ENCODE assay signal across 28 mouse cellular contexts in the genomic region with DNA sequence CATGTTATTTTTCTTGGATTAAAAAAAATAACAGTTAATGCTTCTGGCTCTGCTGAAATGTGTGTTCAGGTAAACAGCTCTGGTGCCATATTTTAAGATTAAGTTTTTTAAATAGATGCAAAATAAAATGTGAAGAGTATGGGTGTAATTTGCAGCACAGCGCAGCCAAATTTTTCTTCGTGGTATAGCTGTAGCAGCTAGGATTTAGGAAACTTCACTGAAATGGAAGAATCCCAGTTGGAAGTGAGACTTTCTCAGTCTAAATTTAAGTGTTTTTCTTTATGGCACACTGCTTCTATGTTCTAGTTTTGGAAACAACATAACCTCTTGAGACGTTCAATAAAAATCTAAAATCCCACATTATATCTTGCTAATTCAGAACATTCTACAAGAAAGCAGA.
DNase-seq lines count a peak whose midpoint lies in the region; ATAC-seq and TF ChIP-seq lines count a peak whose summit lies in the region.
"Had no signal": no experiment of that assay in that cellular context is flagged by ENCODE, and none has a peak within 500 bp of the region (broad histone marks: within the 10 kb centered on the region; RNA-seq: fewer than 3 reads in every experiment).

No protein-coding gene starts in this region.

- ATAC-seq in forebrain, postnatal 0 days, result no peak
- ATAC-seq in forebrain, embryonic 13.5 days, result no peak
- ATAC-seq: activated CD4-positive, CD25-positive, alpha-beta regulatory T cell, adult 4 months; CD4-positive, CD25-positive, alpha-beta regulatory T cell, adult 4 months; forebrain, embryonic 15.5 days; Patski had no signal

- no peaks in the 10 kb centered on the region for H3K27me3 ChIP-seq in forebrain, postnatal 0 days (ENCODE audit: insufficient read depth, low read length)
- H3K27me3 ChIP-seq in forebrain, embryonic 13.5 days, result no peaks in the 10 kb centered on the region
- H3K27me3 ChIP-seq: CH12.LX; embryonic facial prominence, embryonic 13.5 days; embryonic facial prominence, embryonic 15.5 days; forebrain, embryonic 15.5 days; Patski had no signal

- H3K4me1 ChIP-seq in forebrain, postnatal 0 days (ENCODE audit: insufficient read depth), result peaks cover 18% of the 10 kb centered on the region; the same call in 1 of the 2 replicates
- H3K4me1 ChIP-seq in forebrain, embryonic 13.5 days, result peaks cover 19% of the 10 kb centered on the region
- H3K4me1 ChIP-seq: embryonic facial prominence, embryonic 13.5 days; embryonic facial prominence, embryonic 15.5 days had no signal

- no peak for TF ChIP-seq CTCF in forebrain, postnatal 0 days (IDR thresholded peaks at IDR 0.05; ENCODE audit: low read depth)
- TF ChIP-seq CTCF in layer of hippocampus, adult 2 months (conservative IDR thresholded peaks at IDR 0.05), result no peak

- no peak overlapping the region for H3K9ac ChIP-seq in forebrain, postnatal 0 days
- H3K9ac ChIP-seq in forebrain, embryonic 13.5 days, result no peak overlapping the region
- H3K9ac ChIP-seq: embryonic facial prominence, embryonic 13.5 days; embryonic facial prominence, embryonic 15.5 days; forebrain, embryonic 12.5 days; forebrain, embryonic 15.5 days had no signal

- peak; percentile 29 for DNase-seq in forebrain, postnatal 0 days
- DNase-seq in layer of hippocampus, adult 2 months (ENCODE audit: low spot score in 2 of 2), result no peak
- DNase-seq in layer of hippocampus, postnatal 10 days (ENCODE audit: low spot score in 2 of 2), result no peak
- DNase-seq in brain, adult 2 months (ENCODE audit: low read depth, low spot score), result peak; percentile 68
- DNase-seq in urinary bladder, adult 18-20 months (ENCODE audit: low spot score in 2 of 2), result no peak
- DNase-seq: adrenal gland, adult 8-10 months; adrenal gland, postnatal 14 days; adrenal gland, postnatal 36 days; B cell, adult 2 months; cerebellum, adult 11 months; cerebellum, adult 18-20 months; cerebellum, adult 8-10 months; cerebellum, adult 9-11 months; cerebellum, postnatal 14 days; cerebellum, postnatal 36 days; embryo, embryonic 11 days had no signal

- no peak overlapping the region for H3K4me3 ChIP-seq in forebrain, postnatal 0 days (ENCODE audit: low read depth, low read length)
- H3K4me3 ChIP-seq in forebrain, embryonic 13.5 days, result no peak overlapping the region
- H3K4me3 ChIP-seq in layer of hippocampus, adult 2 months, result no peak overlapping the region
- H3K4me3 ChIP-seq: embryonic facial prominence, embryonic 13.5 days; embryonic facial prominence, embryonic 15.5 days; erythroblast, embryonic 14.5 days; forebrain, embryonic 10.5 days; forebrain, embryonic 12.5 days; forebrain, embryonic 15.5 days had no signal

- 77% methylated on average over 3 of the region's 3 CpGs for WGBS in forebrain, postnatal 0 days
- 93% methylated on average over 3 of the region's 3 CpGs for WGBS in forebrain, embryonic 13.5 days

- no peak overlapping the region for H3K27ac ChIP-seq in forebrain, postnatal 0 days (ENCODE audit: low read depth, low read length)
- H3K27ac ChIP-seq in forebrain, embryonic 13.5 days, result no peak overlapping the region
- H3K27ac ChIP-seq in layer of hippocampus, adult 2 months, result peak overlapping the region; percentile 95
- H3K27ac ChIP-seq: embryonic facial prominence, embryonic 13.5 days; embryonic facial prominence, embryonic 15.5 days; forebrain, embryonic 10.5 days; forebrain, embryonic 12.5 days; forebrain, embryonic 15.5 days had no signal

- no peaks in the 10 kb centered on the region for H3K36me3 ChIP-seq in forebrain, postnatal 0 days (ENCODE audit: insufficient read depth)
- H3K36me3 ChIP-seq in forebrain, embryonic 13.5 days (ENCODE audit: poor library complexity, severe bottlenecking), result no peaks in the 10 kb centered on the region
- H3K36me3 ChIP-seq: embryonic facial prominence, embryonic 13.5 days; embryonic facial prominence, embryonic 15.5 days; forebrain, embryonic 10.5 days; forebrain, embryonic 12.5 days; forebrain, embryonic 15.5 days; G1E had no signal

- H3K4me2 ChIP-seq in forebrain, postnatal 0 days (ENCODE audit: low read depth), result no peak overlapping the region
- H3K4me2 ChIP-seq in forebrain, embryonic 13.5 days, result no peak overlapping the region
- H3K4me2 ChIP-seq: embryonic facial prominence, embryonic 13.5 days; embryonic facial prominence, embryonic 15.5 days; forebrain, embryonic 12.5 days; forebrain, embryonic 15.5 days had no signal

- no peaks in the 10 kb centered on the region for H3K9me3 ChIP-seq in forebrain, postnatal 0 days (ENCODE audit: low read length)
- H3K9me3 ChIP-seq in forebrain, embryonic 13.5 days (replicated peaks), result no peaks in the 10 kb centered on the region
- H3K9me3 ChIP-seq: embryonic facial prominence, embryonic 13.5 days; embryonic facial prominence, embryonic 15.5 days; forebrain, embryonic 10.5 days; forebrain, embryonic 12.5 days; forebrain, embryonic 15.5 days had no signal

Comparison
In these comparisons a context has a peak if more than half of its experiments do, and no peak if none do; other contexts are left out.
1. DNase-seq: peak in forebrain, postnatal 0 days (single experiment) and brain, adult 2 months (single experiment); none in layer of hippocampus, adult 2 months (0 of 2), layer of hippocampus, postnatal 10 days (0 of 2) and urinary bladder, adult 18-20 months (0 of 2).